Mouse (Mus musculus) spleen, adult 12 weeks (tissue): ENCODE measurements around the gene Dennd4b.
"Not testable (repeated sequence)": the region's sequence is repeated elsewhere in the genome, so short reads cannot be mapped to it uniquely, and the experiment has no call there.

Experiments used
- DNase-seq: peaks from one replicate; pipeline ENCODE4 v3.0.0; 2022; ENCODE audit warnings: low spot score

Dennd4b gene

GRCm38 (mm10) chr3:90279216-90279615, 14.2 kb downstream of the Dennd4b start:
- no peak for DNase-seq

- DNase-seq = no peak
These were observed 14.8 kb downstream of the Dennd4b start for GRCm38 (mm10) chr3:90279743-90280142.

GRCm38 (mm10) chr3:90280708-90281107, 15.7 kb downstream of the Dennd4b start:
- DNase-seq = no peak

GRCm38 (mm10) chr3:90284150-90284549, 19.2 kb downstream of the Dennd4b start:
- DNase-seq = no peak

- DNase-seq = not testable (repeated sequence)
These were observed 24.4 kb downstream of the Dennd4b start for GRCm38 (mm10) chr3:90289403-90289802.

GRCm38 (mm10) chr3:90290602-90291001, 25.6 kb downstream of the Dennd4b start:
- no peak for DNase-seq

GRCm38 (mm10) chr3:90291982-90292344, 27.0 kb downstream of the Dennd4b start:
- DNase-seq = no peak

GRCm38 (mm10) chr3:90292345-90293275, 27.6 kb downstream of the Dennd4b start, which contains the start of gene Gatad2b:
Gatad2b (plus strand) TSS chr3:90293178.
- peak; percentile 93 for DNase-seq

GRCm38 (mm10) chr3:90293352-90294063, 28.5 kb downstream of the Dennd4b start:
- no peak for DNase-seq

GRCm38 (mm10) chr3:90294064-90294440, 29.1 kb downstream of the Dennd4b start:
- no peak for DNase-seq

- DNase-seq = no peak
These were observed 29.7 kb downstream of the Dennd4b start for GRCm38 (mm10) chr3:90294651-90295050.

GRCm38 (mm10) chr3:90305801-90306200, 40.8 kb downstream of the Dennd4b start:
- DNase-seq = no peak

- no peak for DNase-seq
These were observed 44.6 kb downstream of the Dennd4b start for GRCm38 (mm10) chr3:90309589-90309988.

GRCm38 (mm10) chr3:90313367-90313766, 48.4 kb downstream of the Dennd4b start:
- DNase-seq = no peak

GRCm38 (mm10) chr3:90314241-90314640, 49.3 kb downstream of the Dennd4b start:
- DNase-seq = no peak

- DNase-seq = no peak
These were observed 57.3 kb downstream of the Dennd4b start for GRCm38 (mm10) chr3:90322289-90322688.

GRCm38 (mm10) chr3:90323119-90323518, 58.1 kb downstream of the Dennd4b start:
- DNase-seq = peak; percentile 21
